Mouse (Mus musculus) brain, embryonic 14.5 days (tissue): ENCODE data around the gene Ugt1a5.

Experiments
- CTCF ChIP-seq: fragments of 200-500 bp; IDR thresholded peaks from 2 replicates; pipeline ENCODE4 v1.5.1; 2012; ENCODE audit warnings: inconsistent platforms, mild to moderate bottlenecking, moderate library complexity, borderline replicate concordance; ENCODE audit not compliant: insufficient read depth, insufficient read length; ENCODE audit errors: extremely low read depth
- POLR2A ChIP-seq: fragments of 200-500 bp; IDR thresholded peaks from 2 replicates; pipeline ENCODE4 v1.6.1; 2012; ENCODE audit warnings: mild to moderate bottlenecking, inconsistent platforms, borderline replicate concordance; ENCODE audit not compliant: poor library complexity, insufficient read depth, insufficient read length, severe bottlenecking; ENCODE audit errors: extremely low read depth

- TF ChIP-seq CTCF (no peak), POLR2A (no peak)
These were observed 91.9 kb downstream of the Ugt1a5 start for GRCm38 (mm10) chr1:88257681-88258080.
